Mouse (Mus musculus) embryonic facial prominence, embryonic 10.5 days (tissue): ENCODE measurements around the gene Mbd5. TPM values are rescaled to one million over a fixed set of nuclear protein-coding genes. Genes with fewer than 3 reads are reported as not detected.
"Not testable (repeated sequence)": the region's sequence is repeated elsewhere in the genome, so short reads cannot be mapped to it uniquely, and the experiment has no call there.

Source experiments
- DNase-seq: peaks from one replicate; pipeline ENCODE4 v3.0.0-alpha.2; 2017; ENCODE audit warnings: low spot score
- H3K27ac ChIP-seq: fragments of 300-500 bp; sonication (generic); replicated peaks from 2 replicates; pipeline ENCODE4 v1.5.1; 2016; ENCODE audit warnings: mild to moderate bottlenecking
- H3K27me3 ChIP-seq: fragments of 300-500 bp; sonication (generic); replicated peaks from 2 replicates; pipeline ENCODE4 v1.6.1; 2016; ENCODE audit warnings: low read depth, mild to moderate bottlenecking; ENCODE audit not compliant: poor library complexity, severe bottlenecking
- H3K36me3 ChIP-seq: fragments of 300-500 bp; sonication (generic); replicated peaks from 2 replicates; pipeline ENCODE4 v1.6.1; 2016; ENCODE audit warnings: mild to moderate bottlenecking, moderate library complexity
- H3K4me1 ChIP-seq: fragments of 300-500 bp; sonication (generic); 2 replicates; pipeline ENCODE4 v1.6.1; 2016
- H3K4me3 ChIP-seq: fragments of 300-500 bp; sonication (generic); 2 replicates; pipeline ENCODE4 v1.5.1; 2016; ENCODE audit warnings: mild to moderate bottlenecking, moderate library complexity
- H3K9me3 ChIP-seq: fragments of 300-500 bp; sonication (generic); 2 replicates; pipeline ENCODE4 v1.6.1; 2016; ENCODE audit warnings: mild to moderate bottlenecking
- WGBS: fragments of 180-500 bp; shearing (Covaris S2); methylation state at CpG from one replicate; pipeline ENCODE4 v1.1.7; 2016; 5-methylcytosine and 5-hydroxymethylcytosine counted together
- polyA plus RNA-seq: library from polyadenylated mRNA; unstranded; fragments of >200 nt; fragmentation: Nextera tagmentation; extraction: Ambion mirVana; gene quantifications from 2 replicates; pipeline ENCODE4 v1.2.1, GENCODE M21; 2016

The Mbd5 gene
- polyA plus RNA-seq, 1 experiment from 2014 or later, result 24.6 TPM

DNA sequence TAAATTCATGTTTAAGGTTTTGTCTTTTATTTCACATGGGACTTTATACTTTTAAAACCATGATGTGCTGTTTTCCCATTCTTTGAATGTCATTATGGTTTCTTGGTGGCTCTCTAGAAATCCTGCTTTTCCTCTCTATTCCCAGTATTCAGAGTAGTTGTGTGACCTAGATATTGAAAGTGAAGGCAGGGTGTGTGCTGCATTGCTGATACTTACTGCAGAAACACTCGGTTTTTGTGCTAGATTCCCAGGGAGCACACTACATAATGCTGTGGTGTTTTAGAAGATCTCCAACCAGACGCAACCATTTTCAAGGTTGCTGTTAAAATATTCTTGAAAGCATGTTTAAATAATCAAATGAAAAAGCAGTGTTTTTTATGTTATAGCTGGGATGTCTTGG, 241.7 kb downstream of the Mbd5 start:
- H3K36me3 ChIP-seq, result no peaks in the 10 kb centered on the region
- WGBS, result 80% methylated on average over 2 of the region's 2 CpGs
- no peak overlapping the region for H3K27ac ChIP-seq
- H3K4me1 ChIP-seq, result no peaks in the 10 kb centered on the region
- H3K27me3 ChIP-seq, result no peaks in the 10 kb centered on the region
- no peak overlapping the region for H3K4me3 ChIP-seq
- H3K9me3 ChIP-seq, result no peaks in the 10 kb centered on the region
- DNase-seq, result no peak

DNA sequence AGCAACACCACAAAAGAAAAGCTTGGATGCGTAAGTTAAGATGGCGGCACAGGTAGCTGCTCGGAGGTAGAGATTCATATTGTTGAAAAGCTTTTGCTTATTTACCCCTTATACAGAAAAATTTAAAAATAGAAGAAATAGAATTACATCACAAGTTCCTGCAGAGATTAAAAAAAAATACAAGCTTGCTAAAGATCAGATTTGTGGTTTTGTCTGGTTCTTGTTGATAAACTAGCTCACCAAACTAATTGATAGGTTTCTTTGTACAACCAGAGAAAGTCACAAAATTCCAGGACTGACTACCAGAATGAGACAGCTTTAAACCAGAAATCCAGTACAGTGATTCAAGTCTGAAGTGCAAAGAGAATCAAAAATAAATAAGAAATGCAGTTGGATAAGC, 242.4 kb downstream of the Mbd5 start:
- 97% methylated on average over 3 of the region's 3 CpGs for WGBS

DNA sequence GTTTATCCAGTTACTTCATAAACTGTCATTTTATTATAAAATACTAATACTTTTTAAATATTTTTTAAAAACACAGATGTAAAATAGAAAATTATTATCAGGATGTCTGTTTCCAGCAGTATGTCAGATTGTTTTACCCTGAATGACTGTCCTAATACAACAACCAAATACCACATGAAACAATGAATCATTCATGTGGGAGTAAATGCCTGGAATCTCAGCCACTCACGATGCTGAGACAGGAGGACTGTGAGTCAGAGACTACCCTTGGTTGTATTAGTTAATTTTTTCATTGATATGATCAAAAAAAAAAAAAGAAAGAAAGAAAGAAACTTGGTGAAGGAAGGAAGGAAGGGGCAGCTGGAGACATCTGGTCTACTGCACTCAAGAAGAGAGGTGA, 254.8 kb downstream of the Mbd5 start:
- H3K4me1 ChIP-seq, result no peaks in the 10 kb centered on the region
- no peak for DNase-seq
- 58% methylated on average over 1 of the region's 1 CpGs for WGBS
- H3K27ac ChIP-seq, result no peak overlapping the region
- no peak overlapping the region for H3K4me3 ChIP-seq
- no peaks in the 10 kb centered on the region for H3K27me3 ChIP-seq
- no peaks in the 10 kb centered on the region for H3K9me3 ChIP-seq
- no peaks in the 10 kb centered on the region for H3K36me3 ChIP-seq

More for the DNA sequence above, 242.4 kb downstream of the Mbd5 start:
- no peak for DNase-seq
- H3K4me1 ChIP-seq, result no peaks in the 10 kb centered on the region
- no peak overlapping the region for H3K27ac ChIP-seq
- H3K9me3 ChIP-seq, result no peaks in the 10 kb centered on the region
- no peak overlapping the region for H3K4me3 ChIP-seq
- H3K27me3 ChIP-seq, result no peaks in the 10 kb centered on the region
- H3K36me3 ChIP-seq, result no peaks in the 10 kb centered on the region

DNA sequence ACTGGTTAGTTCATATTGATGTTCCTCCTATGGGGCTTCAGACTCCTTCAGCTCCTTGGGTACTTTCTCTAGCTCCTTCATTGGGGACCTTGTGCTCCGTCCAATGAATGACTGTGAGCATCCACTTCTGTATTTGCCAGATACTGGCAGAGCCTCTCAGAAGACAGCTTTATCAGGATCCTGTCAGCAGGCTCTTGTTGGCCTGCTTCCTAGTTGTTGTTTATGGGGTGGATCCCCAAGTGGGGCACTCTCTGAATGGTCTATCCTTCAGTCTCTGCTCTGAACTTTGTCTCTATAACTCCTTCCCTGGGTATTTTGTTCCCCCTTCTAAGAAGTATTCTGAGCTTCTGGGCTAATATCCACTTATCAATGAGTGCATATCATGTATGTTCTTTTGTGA, 256.4 kb downstream of the Mbd5 start:
- H3K9me3 ChIP-seq, H3K27me3 ChIP-seq, H3K4me1 ChIP-seq, DNase-seq, H3K4me3 ChIP-seq, H3K27ac ChIP-seq, H3K36me3 ChIP-seq: not testable (repeated sequence)
- 92% methylated on average over 1 of the region's 1 CpGs for WGBS

DNA sequence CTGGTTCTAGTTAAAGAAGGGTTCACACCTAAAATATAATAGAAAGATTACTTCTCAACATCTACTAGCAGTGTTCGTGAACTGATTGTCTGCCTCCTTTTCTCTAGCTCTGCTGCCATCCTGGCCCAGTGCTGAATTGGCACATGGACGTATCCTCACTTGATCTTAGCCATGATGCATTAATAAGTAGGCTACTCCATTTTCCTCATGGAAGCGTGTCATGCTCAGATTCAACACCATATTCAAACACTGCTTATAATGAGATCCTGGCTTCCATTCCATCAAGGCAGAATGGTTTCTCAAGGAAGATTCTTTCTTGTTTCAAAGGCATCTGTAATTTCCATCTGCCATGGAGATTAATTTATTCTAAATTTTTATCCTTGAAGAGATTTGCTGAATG, 260.0 kb downstream of the Mbd5 start:
- Histone ChIP-seq H3K9me3 (no peaks in the 10 kb centered on the region), H3K36me3 (no peaks in the 10 kb centered on the region), H3K27me3 (no peaks in the 10 kb centered on the region), H3K4me3 (no peak overlapping the region), H3K4me1 (no peaks in the 10 kb centered on the region), H3K27ac (no peak overlapping the region)
- no peak for DNase-seq
- 91% methylated on average over 3 of the region's 3 CpGs for WGBS

DNA sequence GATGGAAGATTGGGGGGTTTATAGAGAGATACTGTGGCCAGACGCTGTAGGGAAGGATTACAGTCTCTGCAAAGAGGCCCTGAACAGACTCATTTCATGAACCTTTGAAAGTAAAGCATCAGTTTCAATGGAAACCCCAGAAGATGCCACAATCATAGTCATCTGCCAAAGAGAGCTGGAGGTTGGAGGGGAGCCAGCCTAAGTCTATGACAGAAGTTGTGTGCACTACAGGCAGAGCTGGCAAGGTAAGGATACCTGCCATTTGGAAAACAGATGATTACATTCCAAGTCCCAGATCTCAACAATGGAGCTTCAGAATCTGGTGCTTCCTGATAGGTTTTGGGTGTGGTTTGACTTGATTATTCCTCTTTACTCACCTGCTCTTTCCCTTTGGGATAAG, 261.1 kb downstream of the Mbd5 start:
- Histone ChIP-seq H3K36me3 (no peaks in the 10 kb centered on the region), H3K4me1 (no peaks in the 10 kb centered on the region), H3K27me3 (no peaks in the 10 kb centered on the region), H3K27ac (no peak overlapping the region), H3K9me3 (no peaks in the 10 kb centered on the region), H3K4me3 (no peak overlapping the region)
- no peak for DNase-seq
- WGBS, result 90% methylated on average over 1 of the region's 1 CpGs

DNA sequence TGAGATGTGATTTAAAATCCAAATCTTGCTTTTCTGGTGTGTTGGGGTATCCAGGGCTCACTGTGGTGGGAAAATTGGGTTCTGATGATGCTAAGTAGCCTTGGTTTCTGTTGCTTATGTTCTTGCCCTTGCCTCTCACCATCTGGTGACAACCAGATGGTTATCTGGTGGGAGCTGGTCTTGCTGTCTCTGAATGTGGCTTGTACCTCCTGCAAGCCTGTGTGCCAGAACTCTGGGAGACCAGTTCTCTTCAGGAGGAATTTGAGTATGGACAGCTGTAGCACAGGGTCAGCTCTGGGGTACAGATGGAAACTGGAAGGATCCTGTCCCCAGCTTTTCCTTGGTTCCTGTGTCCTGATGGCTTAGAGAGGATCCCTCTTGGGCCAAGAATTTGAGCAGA, 280.4 kb downstream of the Mbd5 start:
- no peak for DNase-seq
- Histone ChIP-seq H3K27me3 (no peaks in the 10 kb centered on the region), H3K36me3 (no peaks in the 10 kb centered on the region), H3K4me1 (no peaks in the 10 kb centered on the region), H3K9me3 (no peaks in the 10 kb centered on the region), H3K27ac (no peak overlapping the region), H3K4me3 (no peak overlapping the region)

DNA sequence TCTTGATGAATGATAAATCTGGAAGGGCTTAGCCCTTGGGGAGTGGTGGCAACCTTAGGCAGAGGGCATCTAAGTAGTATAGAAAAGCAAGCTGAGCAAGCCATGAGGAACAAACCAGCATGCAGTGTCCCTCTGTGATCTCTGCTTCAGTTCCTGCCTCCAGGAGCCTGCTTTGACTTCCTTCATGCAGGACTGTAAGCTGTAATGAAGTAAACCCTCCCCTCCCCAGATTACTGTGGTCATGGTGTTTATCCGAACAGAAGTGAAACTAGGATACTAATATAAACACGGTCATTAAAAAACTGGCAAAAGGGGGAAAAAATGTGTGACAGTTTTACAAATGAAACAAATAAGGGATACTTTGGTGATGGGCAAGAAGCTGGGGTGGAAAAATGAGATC, 284.8 kb downstream of the Mbd5 start:
- 76% methylated on average over 2 of the region's 2 CpGs for WGBS
- no peak overlapping the region for H3K4me3 ChIP-seq
- no peaks in the 10 kb centered on the region for H3K27me3 ChIP-seq
- no peaks in the 10 kb centered on the region for H3K9me3 ChIP-seq
- H3K36me3 ChIP-seq, result peaks cover 4% of the 10 kb centered on the region; the same call in 1 of the 2 replicates
- DNase-seq, result no peak
- H3K27ac ChIP-seq, result no peak overlapping the region
- no peaks in the 10 kb centered on the region for H3K4me1 ChIP-seq

DNA sequence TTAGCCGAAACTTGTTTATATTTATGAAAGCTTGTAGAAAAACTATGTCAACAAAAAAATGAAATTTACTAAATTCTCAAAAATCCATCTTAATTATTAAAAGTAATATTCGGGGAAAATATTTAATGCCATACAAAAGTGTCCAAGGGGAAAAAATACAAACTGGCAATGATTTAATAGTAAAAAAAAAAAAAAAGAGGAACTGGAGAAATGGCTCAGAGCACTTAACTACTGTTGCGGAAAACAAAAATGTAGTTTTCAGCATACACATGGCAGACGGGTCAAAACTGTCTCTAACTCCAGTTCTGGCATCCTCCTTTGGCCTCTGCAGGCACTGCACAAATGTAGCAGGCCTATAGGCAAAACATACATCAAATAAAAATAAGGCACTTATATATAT, 292.4 kb downstream of the Mbd5 start:
- WGBS, result 87% methylated on average over 4 of the region's 4 CpGs
- H3K4me1 ChIP-seq, result no peaks in the 10 kb centered on the region

DNA sequence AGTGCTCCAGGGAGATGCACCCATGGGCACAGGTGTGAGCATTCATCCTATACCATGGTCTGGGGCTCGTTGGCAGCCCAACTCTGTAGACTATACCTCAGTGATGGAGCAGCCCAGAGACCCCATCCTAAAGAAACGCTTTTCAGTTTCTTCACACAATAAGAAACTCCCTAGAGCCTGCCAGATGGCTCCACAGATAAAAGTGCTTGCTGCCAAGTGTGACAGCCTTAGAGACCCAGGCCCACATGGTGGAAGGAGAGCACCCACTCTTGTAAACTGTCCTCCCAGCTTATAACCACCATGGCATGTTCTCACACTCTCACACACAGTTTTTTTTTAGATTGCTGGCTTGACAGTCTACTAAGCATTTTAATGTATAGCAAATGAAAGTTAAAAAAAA, 314.8 kb downstream of the Mbd5 start:
- WGBS, result 75% methylated on average over 2 of the region's 2 CpGs
- no peaks in the 10 kb centered on the region for H3K9me3 ChIP-seq
- H3K4me1 ChIP-seq, result no peaks in the 10 kb centered on the region
- H3K36me3 ChIP-seq, result no peaks in the 10 kb centered on the region
- H3K27ac ChIP-seq, result no peak overlapping the region
- no peak for DNase-seq
- H3K27me3 ChIP-seq, result no peaks in the 10 kb centered on the region
- H3K4me3 ChIP-seq, result no peak overlapping the region

More for the DNA sequence above, 292.4 kb downstream of the Mbd5 start:
- H3K9me3 ChIP-seq, result no peaks in the 10 kb centered on the region
- H3K27ac ChIP-seq, result no peak overlapping the region
- no peak for DNase-seq
- H3K36me3 ChIP-seq, result no peaks in the 10 kb centered on the region; the same call in 1 of the 2 replicates
- no peak overlapping the region for H3K4me3 ChIP-seq
- H3K27me3 ChIP-seq, result no peaks in the 10 kb centered on the region

DNA sequence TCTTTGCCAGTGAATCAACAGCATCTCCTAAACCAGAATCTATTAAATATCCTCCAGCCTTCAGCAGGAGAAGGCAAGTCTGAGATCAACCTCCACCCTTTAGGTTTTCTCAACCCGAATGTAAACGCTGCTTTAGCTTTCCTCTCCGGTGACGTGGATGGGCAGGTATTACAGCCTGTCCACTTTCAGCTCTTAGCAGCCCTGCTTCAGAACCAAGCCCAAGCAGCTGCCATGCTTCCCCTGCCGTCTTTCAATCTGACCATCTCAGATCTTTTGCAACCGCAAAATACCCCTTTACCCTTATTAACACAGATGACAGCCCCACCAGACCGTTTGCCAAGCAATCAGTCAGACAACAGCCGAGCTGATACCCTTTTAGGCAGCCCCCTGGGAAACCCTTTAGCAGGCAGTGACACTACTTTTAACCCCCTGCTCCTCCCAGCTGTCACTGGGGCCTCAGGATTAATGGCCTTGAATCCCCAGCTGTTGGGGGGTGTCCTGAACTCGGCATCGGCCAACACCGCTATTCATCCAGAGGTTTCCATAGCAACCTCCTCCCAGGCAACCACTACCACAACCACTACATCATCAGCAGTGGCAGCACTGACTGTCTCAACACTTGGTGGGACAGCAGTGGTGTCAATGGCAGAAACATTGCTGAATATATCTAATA, 323.1 kb downstream of the Mbd5 start:
- no peak overlapping the region for H3K4me3 ChIP-seq
- H3K36me3 ChIP-seq, result no peaks in the 10 kb centered on the region
- 37% methylated on average over 11 of the region's 11 CpGs for WGBS
- H3K27me3 ChIP-seq, result no peaks in the 10 kb centered on the region
- no peaks in the 10 kb centered on the region for H3K9me3 ChIP-seq
- peaks cover 7% of the 10 kb centered on the region for H3K4me1 ChIP-seq
- DNase-seq, result peak; percentile 45
- no peak overlapping the region for H3K27ac ChIP-seq

DNA sequence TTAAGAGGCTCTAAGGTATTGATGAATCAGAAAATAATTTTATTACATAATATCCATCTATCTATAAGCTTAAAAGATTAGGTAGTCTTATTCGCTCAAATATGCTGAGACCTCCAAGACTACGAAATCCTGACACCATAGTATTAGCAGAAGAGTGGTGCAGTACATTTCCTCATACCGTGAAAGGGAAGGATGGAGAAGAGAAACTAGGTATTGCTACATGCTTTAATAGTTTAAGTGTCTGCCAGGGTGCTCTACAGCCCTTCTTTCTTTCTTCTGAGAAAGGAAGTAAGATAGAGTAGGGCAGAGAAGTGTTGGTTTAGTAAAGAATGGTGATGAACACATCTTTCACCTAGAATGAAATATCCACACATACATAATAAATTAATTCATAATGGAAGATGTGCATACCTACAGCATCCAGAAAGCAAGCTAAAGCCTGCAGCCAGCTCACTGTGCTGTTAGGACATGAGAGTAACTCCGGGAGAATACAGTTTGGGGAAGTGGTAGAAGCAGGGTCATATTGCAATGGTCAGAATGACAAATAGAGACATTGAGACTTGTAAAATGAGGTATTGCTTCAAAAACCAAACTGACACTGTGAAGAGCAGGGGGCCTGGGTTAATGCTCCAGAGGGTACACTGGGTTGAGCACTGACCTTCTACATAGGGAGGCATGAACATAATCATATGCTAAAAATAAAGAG, 326.9 kb downstream of the Mbd5 start:
- Histone ChIP-seq H3K27me3 (no peaks in the 10 kb centered on the region), H3K27ac (no peak overlapping the region), H3K36me3 (0 out of 2 replicates have a peak, but pooled peaks cover 3% of the 10 kb centered on the region), H3K4me1 (peaks cover 7% of the 10 kb centered on the region), H3K9me3 (no peaks in the 10 kb centered on the region), H3K4me3 (no peak overlapping the region)
- no peak for DNase-seq
- WGBS, result 89% methylated on average over 4 of the region's 4 CpGs

DNA sequence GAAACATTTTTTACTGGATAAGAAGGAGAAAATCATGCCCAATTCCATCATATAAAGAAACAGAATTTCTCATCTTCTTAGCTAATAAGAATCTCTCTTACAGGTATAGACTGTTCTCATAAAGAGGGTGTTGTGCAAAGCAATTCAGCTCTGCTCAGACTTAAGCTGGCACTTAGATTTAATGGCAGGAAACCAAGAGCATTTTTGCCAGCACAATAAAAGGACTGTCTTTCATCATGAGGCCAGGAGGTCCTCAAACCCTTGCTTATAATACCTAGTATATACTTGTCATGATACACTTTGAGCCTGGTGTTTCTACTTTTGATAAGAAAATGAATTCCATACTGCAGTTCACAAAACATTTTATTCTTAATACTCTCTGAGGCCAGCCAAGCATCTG, 331.2 kb downstream of the Mbd5 start:
- Histone ChIP-seq H3K4me3 (no peak overlapping the region), H3K36me3 (0 out of 2 replicates have a peak, but pooled peaks cover 3% of the 10 kb centered on the region), H3K27me3 (no peaks in the 10 kb centered on the region), H3K9me3 (no peaks in the 10 kb centered on the region), H3K4me1 (no peaks in the 10 kb centered on the region), H3K27ac (no peak overlapping the region)
- no peak for DNase-seq
